Mouse (Mus musculus): Measurements from ENCODE around the gene Stpg3.
"Not testable (repeated sequence)": the region's sequence is repeated elsewhere in the genome, so short reads cannot be mapped to it uniquely, and the experiment has no call there.

Gene Stpg3

DNA sequence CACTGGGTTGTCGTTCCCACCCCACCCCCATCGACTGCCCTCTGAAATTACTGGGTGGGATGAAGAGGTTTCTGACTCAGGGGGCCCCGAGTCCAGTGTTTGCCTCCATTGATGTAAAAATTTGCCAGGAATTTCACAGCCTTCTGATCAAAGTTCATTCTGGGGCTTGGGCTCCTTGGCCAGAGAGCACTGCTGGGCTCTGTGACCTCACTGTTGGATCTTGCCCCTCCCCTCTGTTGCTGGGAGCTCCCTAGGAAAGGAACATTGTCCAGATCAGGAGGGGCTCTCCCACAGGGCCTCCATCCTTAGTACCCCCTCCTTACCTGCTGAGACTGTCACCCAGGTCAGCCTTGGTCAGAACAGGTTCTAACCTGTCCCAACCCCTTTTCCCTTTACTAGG, at the start of gene Stpg3:
TSS of gene Stpg3 (minus strand) at position 194 of the 400 bp plus-strand sequence.
- DNase-seq = no peak

DNA sequence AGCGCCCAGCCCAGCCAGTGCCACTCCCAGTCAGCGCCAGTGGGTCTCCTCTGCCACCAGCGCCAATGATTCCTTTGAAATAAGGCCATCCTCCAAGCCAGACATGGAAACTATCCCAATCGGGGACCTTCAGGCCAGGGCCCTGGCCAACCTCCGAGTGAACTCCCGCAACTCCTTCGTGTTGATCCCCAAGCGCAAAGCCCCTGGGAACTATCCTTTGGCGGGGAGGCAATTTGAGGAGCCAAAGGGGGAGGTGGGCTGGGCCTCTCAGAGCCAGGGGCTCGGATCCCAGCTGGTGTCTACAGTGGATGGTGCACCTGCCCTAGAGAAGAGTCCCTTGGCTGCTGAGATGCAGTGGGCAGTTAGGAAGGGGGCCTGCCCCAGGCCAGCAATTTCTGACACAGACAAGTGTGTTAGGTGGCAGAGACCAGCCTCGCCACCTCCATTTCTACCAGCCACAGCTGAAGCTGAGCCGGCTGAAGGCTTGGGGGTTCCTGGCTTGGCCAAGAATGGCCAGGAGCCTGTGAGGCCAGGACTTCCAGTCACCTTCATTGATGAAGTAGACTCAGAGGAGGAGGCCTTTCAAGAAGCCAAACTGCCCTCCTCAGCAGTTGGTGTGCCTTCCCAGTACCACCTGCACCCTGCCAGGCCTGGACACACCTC, 49.3 kb upstream of the Stpg3 start:
- no peak for DNase-seq

DNA sequence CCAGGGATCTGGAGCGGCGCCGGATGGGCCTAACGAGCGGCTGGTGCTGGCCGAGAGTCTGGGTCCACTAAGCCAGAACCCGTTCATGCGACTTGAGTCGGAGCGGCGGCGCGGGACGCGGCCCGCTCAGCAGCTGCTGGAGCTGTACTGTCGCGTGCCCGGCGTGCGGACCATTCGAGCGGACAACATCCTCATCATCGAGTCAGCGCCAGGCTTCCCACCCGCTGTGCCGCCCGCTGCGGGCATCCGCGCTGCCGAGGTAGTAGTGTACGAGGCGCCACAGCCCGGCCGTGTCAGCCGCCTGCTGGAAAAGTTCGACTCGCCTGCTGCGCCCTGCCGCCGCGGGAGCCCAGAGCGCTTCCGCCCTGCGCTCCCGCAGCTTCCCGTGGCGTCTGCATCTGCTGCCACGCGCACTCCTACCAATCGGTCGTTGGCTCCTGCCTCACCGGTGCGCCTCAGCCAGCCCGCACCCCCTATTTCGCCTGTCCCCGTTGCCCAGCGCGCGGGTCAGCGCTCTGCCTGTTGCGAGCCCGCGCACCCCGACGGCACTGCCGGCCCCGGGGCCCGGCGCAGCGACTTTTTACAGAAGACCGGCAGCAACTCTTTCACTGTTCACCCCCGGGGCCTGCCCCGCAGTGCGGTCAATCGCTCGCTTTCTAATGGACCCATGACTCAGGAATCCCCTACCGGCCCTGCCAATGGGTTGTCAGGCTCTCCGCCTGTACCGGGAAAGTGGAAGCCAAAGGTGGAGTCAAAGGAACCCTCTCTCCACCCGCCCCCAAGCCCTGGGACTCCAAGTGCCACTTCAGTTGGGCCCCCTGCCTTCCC, 48.6 kb upstream of the Stpg3 start:
- DNase-seq = peak; percentile 32 to 36

DNA sequence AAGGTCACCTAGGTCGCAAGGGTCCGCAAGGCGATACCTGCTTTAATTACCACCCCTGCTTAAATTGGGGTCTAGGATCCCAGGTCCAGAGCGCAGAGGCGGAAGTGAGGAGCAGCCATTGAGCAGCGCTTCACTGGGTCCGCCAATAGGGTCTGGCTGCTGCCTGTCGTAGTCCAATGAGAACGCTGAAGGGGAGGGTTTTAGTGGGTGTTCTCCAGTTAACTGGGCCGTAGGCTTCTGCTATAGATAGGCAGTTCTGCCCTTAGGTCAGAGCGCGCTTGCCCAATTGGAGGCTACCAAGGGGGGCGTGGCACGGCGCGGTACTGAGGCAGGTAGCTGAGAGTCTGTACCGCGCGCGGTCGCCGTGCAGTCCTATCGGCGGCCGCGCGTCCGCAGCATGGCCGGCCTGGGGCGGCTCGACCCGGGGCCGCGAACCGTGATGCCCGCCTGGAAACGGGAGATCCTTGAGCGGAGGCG, 47.9 kb upstream of the Stpg3 start, which contains the start of gene Tprn:
TSS of gene Tprn (plus strand) at position 328 of the 477 bp plus-strand sequence.
- peak; percentile 88 to 95 for DNase-seq

DNA sequence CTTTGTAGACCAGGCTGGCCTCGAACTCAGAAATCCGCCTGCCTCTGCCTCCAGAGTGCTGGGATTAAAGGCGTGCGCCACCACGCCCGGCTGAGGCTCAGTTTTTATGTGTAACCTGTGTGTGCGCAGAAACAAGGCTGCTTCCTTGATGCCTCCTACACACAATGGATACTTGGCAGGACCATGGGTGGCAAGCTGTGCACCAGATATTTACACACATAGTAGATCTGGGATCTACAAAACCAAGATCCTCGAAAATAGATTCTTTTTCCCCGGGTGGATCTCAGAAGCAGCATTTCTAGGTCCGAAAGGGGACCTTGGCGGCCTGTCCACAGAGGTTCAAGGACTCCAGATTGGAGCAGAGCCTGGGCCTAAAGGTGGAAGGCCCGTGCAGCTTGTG, 47.4 kb upstream of the Stpg3 start:
- DNase-seq = no peak

DNA sequence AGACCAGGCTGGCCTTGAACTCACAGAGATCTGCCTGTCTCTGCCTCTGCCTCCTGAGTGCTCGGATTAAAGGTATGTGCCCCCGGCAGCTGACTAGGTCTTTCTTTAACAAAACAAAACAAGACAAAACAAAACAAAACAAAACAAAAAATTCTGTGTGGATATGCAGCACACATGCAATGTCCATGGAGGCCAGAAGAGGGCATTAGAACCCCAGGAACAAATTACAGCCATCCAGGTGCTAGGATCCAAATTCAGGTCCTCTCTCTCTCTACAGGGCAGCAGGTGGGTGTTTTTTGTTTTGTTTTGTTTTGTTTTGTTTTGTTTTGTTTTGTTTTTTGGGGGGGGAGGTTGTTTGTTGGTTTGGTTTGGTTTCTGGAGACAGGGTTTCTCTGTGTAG, 44.5 kb upstream of the Stpg3 start:
- DNase-seq = no peak

DNA sequence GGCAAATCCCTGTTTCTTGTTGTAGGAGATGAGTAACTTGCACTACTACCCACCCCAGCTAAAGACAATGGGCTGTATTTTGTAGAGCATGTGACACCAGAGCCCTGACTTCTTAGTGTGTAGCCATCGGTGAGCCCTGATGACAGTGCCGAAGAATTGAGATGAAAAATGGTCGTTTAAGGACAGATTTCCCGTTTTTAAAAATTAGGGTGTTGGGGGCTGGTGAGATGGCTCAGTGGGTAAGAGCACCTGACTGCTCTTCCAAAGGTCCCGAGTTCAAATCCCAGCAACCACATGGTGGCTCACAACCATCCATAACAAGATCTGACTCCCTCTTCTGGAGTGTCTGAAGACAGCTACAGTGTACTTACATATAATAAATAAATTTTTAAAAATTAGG, 42.8 kb upstream of the Stpg3 start:
- not testable (repeated sequence) for DNase-seq

DNA sequence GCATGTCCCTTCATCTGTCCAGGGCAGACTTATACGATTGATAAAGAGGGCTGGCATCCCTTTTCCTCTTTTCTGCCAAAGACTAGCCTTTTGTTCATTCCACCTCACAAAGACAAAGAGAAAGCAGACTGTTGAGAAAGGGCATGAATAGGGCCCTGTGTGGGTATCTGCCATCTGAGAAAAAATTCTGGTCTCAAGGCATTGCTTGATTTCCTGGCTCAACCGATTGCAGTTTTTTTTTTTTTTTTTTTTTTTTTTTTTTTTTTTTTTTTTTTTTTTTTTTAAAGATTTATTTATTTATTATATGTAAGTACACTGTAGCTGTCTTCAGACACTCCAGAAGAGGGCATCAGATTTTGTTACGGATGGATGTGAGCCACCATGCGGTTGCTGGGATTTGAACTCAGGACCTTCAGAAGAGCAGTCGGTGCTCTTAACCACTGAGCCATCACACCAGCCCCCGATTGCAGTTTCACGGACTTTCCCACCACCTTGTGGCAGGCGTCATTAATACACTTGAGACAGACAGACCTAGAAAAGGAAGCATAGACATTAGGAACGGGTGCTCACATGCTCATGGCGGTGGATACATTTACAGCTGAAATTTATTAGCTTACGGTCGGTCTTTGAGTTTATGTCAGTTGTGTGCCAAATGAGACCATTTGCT, 42.1 kb upstream of the Stpg3 start:
- DNase-seq = peak in 1 of 2 experiments; percentile 24

DNA sequence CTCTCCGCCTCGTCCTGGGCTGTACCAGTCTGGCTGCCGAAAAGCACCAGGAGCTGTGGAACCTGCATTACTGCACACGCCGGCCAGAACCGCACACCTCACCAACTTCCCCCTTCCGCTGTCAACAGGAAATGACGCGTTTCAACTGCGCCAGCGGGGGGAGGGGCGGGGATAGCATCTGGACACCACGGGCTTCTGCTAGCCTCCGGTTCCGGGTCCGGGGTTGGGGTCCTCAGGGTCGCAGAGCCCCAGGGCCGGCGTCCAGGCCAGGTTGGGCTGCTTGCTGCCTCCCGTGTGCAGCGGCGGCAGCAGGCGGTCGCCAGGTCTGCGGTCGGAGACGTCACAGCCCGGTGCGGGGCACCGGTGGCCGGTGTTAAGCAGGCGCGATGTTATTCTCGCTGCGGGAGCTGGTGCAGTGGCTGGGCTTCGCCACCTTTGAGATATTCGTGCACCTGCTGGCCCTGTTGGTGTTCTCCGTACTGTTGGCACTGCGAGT, 40.9 kb upstream of the Stpg3 start, which contains the start of gene Tmem203:
TSS of gene Tmem203 (plus strand) at position 156 of the 496 bp plus-strand sequence.
- DNase-seq = peak; percentile 64 to 76

DNA sequence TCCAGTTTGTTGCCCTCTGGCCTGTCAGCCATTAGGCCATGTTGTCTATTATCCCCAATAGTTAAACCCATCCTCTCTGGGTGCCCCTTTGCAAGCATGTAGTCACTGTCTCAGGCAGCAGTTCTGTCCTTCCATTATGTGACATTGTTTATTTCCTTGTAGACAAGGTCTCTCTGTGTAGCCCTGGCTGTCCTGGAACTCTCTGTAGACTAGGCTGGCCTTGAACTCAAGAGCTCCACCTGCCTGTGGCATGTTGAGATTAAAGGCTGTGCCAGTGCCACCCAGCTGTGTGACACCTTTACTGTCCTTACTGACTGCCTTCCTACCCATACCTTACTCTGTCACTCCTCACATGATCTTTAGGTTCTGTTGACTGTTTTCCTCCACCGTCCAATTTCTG, 37.9 kb upstream of the Stpg3 start:
- no peak for DNase-seq

DNA sequence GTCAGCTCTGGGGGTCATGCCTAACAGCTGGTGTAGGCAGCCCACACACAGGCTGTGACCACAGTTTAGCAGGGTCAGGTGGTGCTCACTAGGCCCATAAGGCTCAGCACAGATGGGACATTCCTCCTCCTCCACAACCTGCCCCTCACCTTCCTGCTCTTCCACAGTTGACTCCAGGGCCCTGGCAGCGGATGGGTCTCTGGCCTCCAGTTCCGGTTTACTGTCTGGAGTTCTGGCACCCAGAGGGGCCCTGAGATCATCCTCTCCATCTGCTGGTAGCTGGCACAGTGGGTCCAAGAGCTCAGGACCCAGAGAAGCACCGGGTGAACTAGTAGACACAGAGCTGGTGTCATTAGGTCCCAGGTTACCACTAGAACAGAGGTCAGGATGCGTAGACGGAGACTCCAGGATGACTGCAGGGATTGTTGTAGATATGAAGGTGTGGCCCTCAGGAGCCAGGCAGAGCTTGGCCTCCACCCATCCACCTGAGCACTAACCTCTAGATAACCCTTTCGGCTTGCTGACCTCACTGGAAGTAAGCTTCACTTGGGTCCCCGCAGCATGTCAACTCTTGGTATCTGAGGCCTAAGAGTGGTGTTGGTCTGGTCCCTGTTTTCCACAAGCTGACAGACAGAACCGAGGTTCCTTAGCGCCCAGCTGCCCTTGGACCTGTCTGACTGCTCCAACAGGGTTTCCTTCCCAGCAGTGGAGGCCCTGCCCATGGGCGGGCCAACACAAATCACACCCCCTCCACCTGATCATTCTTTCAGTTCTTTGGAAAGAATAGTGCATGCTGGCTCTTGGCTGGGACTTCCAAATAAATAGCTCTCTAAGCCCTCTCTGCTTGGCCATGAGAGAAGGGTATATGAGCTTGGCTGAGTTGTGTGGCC, 32.0 kb upstream of the Stpg3 start, which contains the start of gene AL732309.1:
TSS of gene AL732309.1 (minus strand) at position 681 of the 890 bp plus-strand sequence.
- no peak for DNase-seq

DNA sequence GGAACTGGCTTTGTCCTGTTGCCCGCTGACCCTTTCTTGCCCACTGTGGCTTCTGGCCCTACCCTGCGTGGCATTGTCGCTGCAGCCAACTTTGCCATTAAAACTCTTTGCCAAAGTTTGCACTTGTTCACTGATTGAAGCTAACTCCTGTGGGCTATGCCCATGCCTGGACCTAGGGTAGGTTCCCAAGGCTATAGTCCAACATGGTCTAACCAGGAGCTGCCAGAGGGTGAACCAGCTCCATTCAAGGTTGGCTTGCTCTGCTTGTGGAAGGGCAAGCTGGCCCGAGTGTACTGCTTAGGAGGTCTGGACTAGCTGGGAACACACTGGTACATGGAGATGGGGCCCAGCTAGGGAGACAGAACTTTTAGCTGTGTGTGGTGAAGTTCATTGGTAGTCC, 29.7 kb upstream of the Stpg3 start:
- no peak for DNase-seq

DNA sequence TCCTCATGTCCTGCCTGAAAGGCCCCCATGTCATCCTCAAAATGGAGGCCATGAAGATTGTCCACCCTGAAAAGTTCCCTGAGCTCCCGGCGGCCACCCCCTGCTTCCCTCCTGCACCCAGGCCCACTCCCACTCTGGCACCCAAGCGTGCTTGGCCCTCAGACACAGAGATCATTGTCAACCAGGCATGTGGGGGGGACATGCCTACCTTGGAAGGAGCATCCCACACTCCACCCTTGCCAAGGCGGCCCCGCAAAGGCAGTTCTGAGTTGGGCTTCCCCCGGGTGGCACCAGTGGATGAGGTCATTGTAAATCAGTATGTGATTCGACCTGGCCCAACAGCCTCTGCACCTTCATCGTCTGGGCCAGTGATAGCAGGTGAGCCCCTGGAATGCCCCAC, 28.9 kb upstream of the Stpg3 start:
- DNase-seq = no peak

DNA sequence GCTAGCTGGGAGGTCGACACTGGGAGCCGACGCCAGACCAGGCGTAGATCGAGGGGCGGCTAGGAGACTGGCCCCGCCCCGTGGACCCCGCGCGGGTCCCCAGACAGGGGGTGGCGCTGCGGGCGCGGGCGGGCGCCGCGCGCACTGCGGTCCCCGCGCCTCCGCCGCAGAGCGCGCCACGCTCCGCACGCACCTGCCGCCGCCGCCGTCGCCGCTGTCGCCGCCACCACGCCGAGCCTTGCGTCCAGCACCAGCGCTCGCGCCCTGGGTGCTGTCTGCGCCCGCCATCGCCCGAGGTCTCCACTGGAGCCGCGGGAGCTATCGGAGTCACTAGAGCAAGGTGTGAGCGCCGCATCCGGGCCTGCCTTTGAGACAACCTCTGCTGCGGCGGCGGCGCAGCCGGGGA, 27.7 kb upstream of the Stpg3 start, which contains the start of the genes Rnf208 and Cysrt1:
TSS of gene Rnf208 (plus strand) at position 155 of the 406 bp plus-strand sequence.
TSS of gene Cysrt1 (minus strand) at position 352 of the 406 bp plus-strand sequence.
- no peak for DNase-seq

DNA sequence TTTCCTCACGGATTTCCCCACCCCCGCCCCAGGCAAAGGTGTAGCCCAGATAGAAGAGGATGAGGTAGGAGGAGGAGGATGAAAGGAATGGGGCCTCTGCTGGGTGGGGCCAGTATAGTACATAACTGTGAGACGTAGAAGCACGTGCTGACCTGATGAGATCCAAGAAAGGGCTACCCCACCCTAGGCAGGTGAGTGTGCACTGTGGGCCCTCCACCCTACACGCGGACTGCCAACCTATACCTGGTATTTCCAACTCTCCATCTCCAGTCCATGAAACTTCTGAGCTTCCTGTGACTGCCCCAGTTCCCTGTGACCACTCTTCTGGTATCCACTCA, 27.0 kb upstream of the Stpg3 start:
- no peak for DNase-seq

DNA sequence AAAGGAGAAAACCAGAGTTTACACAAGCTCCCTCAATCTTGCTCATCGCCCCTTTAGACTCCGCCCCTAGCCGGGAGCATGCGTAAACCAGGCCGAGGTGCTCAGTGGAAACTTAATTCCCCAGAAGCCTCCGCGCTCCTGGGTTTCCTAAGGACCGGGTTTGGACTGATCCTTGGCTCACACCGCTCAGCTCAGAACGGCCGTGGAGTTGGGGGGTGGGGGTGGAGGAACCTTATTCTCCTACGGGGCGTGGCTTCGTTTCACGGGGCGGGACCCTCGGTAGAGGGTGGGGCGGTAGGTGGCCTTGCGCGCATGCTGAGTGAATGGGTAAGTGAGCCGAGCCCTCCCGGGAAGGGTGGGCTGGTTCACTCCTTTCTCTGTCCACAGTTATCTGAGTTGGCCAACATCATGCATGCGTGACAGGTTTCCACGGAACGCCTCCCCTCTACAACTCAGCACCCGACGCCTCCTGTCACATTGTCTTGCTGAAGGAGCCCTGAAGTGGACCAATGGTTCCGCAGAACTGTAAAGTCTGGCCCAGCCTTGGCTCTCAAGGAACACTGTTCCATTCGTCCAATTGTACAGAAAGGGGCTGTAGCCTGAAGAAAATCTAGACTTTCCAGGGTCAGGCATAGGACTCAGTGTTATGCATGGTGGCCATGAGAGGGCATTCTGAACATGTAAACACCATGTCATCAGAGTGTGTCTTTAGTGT, 26.4 kb upstream of the Stpg3 start:
- peak in 1 of 2 experiments; percentile 27 for DNase-seq

DNA sequence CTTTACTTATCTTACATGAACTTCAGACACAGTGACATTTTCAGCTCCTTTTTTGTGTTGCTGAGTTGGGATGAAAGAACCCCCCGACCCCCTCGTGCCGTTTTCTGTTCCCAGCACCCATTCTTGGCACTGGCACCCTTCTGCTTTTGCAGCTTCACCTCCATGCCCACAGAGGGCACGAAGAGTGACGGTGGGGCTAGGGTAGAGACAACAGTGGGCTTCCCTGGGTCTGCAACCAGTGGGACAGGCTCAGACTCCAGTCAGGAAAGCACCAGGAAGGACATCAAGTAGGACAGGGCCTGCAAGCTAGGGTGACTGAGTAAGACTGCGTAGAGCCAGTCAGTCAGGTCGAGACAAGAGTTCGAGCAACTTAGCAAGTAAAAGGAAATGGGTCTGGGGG, 25.9 kb upstream of the Stpg3 start:
- DNase-seq = no peak

DNA sequence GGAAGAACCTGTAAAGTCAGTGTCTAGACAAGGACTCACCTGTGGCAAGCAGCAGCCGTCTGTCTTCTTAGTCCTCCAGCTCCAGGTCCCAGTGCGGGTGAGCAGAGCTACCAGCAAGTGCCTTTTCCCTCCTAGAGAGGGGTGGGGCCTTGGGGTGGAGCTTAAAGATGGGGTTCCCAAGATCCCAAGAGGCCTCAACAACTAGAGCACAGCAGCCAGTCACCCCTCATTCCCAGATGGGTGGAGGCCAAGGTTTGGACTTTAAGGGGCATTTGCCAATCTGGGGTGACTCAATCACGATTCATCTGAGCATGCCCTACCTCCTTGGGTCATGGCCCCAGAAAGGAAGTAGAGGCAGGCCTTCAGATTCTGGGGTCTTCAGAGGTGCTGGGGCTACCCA, 25.3 kb upstream of the Stpg3 start:
- no peak for DNase-seq

DNA sequence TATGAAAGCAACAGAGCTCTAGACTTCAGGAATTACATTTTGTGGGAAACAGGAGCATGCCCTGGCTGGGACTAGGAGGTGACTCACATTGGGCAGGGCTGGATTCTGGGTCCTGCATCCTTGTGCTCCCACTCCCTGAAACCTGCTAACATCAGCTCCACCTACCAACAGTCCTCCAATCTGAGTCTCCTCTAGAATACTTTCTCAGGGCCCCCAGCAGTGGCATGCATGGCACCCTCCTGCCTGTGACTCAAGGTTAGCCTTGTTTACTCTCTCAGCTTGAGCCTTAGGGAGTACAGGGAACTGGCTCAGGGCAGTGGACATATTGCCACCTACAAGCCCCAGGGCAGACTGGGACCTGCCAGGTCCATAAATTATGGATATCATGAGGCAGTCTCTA, 23.7 kb upstream of the Stpg3 start:
- DNase-seq = no peak

DNA sequence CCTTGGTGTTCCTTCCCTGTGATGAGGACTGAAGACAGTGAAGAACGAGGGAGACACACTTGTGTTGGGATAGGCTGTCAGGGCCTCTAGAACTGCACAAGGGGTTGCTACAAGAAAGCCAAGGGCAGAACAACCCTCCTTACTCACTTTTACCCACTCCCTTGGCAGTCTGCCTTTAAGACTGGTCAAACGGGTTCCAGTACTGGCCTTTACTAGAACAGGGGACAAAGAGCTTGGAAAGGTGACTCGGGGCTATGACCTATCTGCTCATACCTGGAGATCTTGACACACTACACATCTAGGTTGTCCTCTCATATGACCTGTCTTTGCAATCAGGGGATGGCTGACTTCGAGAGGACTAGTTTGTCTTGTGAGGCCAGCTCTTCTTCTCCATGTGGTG, 23.1 kb upstream of the Stpg3 start:
- DNase-seq = no peak

DNA sequence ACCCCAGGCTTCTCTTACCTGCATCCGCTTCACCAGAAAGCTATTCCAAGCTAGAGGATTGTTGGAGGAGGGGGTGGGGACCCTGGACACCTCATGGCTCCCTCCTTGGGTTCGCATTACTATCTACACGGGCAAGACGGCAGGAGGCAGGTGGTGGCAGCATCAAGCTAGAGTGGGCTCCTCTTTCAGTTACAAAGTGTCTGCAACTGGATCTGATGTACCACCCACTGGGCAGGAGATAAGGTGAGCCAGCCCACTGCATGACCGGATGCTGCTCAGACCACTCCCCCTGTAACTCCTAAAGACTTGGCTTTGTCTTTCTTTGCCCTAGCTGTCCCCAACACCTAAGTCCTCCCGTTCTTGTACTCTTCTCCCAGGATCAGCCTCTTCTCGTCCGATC, 22.2 kb upstream of the Stpg3 start, which contains the start of gene Rnf224:
TSS of gene Rnf224 (minus strand) at position 174 of the 400 bp plus-strand sequence.
- no peak for DNase-seq
